Mouse (Mus musculus) stomach, embryonic 15.5 days (tissue): ENCODE results near the gene Calml3. TPM values are rescaled to one million over a fixed set of nuclear protein-coding genes. Genes with fewer than 3 reads are reported as not detected.
"Not testable (repeated sequence)": the region's sequence is repeated elsewhere in the genome, so short reads cannot be mapped to it uniquely, and the experiment has no call there.

Experiments used
- ATAC-seq: fragments of 200-750 bp; cut with Nextera tagmentation; 2 replicates; pipeline ENCODE4 v1.8.0; 2017; ENCODE audit warnings: low read depth, moderate number of reproducible peaks, moderate TSS enrichment; ENCODE audit not compliant: insufficient read depth, low FRiP score
- H3K27ac ChIP-seq: fragments of 300-500 bp; sonication (generic); 2 replicates; pipeline ENCODE4 v1.5.1; 2015; ENCODE audit warnings: mild to moderate bottlenecking, inconsistent platforms
- H3K27me3 ChIP-seq: fragments of 300-500 bp; sonication (generic); replicated peaks from 2 replicates; pipeline ENCODE4 v1.6.1; 2015; ENCODE audit warnings: inconsistent platforms
- H3K36me3 ChIP-seq: fragments of 300-500 bp; sonication (generic); 2 replicates; pipeline ENCODE4 v1.6.1; 2015; ENCODE audit warnings: inconsistent platforms
- H3K4me1 ChIP-seq: fragments of 300-500 bp; sonication (generic); 2 replicates; pipeline ENCODE4 v1.6.1; 2015; ENCODE audit warnings: inconsistent platforms
- H3K4me2 ChIP-seq: fragments of 300-500 bp; sonication (generic); 2 replicates; pipeline ENCODE4 v1.6.1; 2015; ENCODE audit warnings: mild to moderate bottlenecking, inconsistent platforms
- H3K4me3 ChIP-seq: fragments of 300-500 bp; sonication (generic); replicated peaks from 2 replicates; pipeline ENCODE4 v1.5.1; 2015; ENCODE audit warnings: inconsistent platforms
- H3K9ac ChIP-seq: fragments of 300-500 bp; sonication (generic); 2 replicates; pipeline ENCODE4 v1.6.1; 2015; ENCODE audit warnings: inconsistent platforms
- H3K9me3 ChIP-seq: fragments of 300-500 bp; sonication (generic); 2 replicates; pipeline ENCODE4 v1.6.1; 2016; ENCODE audit warnings: inconsistent platforms
- WGBS: fragments of 180-500 bp; shearing (Covaris S2); methylation state at CpG from one replicate; pipeline ENCODE4 v1.1.7; 2015; 5-methylcytosine and 5-hydroxymethylcytosine counted together
- polyA plus RNA-seq: library from polyadenylated mRNA; unstranded; fragments of >200 nt; fragmentation: Nextera tagmentation; extraction: Ambion mirVana; gene quantifications from 2 replicates; pipeline ENCODE4 v1.2.1, GENCODE M21; 2015

Calml3 gene
- 3.8 and 10.9 TPM in 2 replicates for polyA plus RNA-seq

DNA sequence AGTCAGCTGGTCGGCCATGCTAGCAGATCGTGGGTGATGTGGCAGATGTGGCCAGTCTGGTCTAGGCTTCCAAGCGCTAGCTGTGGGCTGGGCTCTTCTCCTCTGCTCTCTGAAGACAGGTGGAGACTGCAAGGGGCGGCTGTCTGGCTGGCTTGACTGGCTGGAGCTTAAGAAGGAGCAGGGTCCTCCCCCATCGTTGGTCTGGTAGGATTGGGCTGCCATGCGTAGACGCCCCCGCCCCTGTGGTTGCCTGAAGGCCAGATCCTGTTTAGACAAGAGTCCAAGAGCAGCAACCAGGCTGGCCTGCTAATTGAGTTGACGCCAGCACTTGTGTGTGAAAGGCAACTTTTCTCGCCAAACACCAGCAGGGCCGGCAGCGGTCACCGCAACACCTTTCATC is at the start of gene Calml3:
Gene Calml3, minus strand, starts transcription at position 131 of the 400 bp plus-strand sequence.
- Histone ChIP-seq H3K4me3 (no peak within 1 kb of the TSS), H3K9me3 (no peaks in the 10 kb centered on the region), H3K36me3 (no peaks in the 10 kb centered on the region), H3K27me3 (no peaks in the 10 kb centered on the region), H3K27ac (no peak within 1 kb of the TSS), H3K4me1 (no peaks in the 10 kb centered on the region), H3K9ac (no peak within 1 kb of the TSS), H3K4me2 (no peak within 1 kb of the TSS)
- ATAC-seq, result no peak
- 80% methylated on average over 13 of the region's 13 CpGs for WGBS

DNA sequence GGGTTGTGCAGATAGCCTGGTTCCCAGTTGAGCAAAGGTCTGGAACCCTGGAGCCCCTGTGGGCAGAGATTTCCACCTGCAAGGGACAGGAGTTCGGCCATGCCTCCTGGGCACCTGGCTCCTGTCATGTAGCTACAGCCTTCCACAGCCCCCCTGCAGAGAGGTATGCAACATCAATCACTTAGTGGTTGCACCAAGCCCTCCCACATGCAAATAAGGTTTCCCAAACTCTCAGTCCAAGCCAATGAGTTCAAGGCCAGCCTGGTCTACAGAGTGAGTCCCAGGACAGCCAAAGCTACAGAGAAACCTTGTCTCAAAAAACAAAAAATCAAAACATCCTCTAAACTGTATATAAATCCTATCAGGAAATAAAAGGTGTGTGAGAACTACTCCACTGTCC is 46.2 kb upstream of the Calml3 start:
- ATAC-seq, result no peak
- no peak overlapping the region for H3K4me3 ChIP-seq
- no peaks in the 10 kb centered on the region for H3K27me3 ChIP-seq
- H3K9me3 ChIP-seq, result no peaks in the 10 kb centered on the region
- H3K4me2 ChIP-seq, result no peak overlapping the region
- no peaks in the 10 kb centered on the region for H3K36me3 ChIP-seq
- 74% methylated on average over 1 of the region's 1 CpGs for WGBS
- no peaks in the 10 kb centered on the region for H3K4me1 ChIP-seq
- H3K9ac ChIP-seq, result no peak overlapping the region
- H3K27ac ChIP-seq, result no peak overlapping the region

DNA sequence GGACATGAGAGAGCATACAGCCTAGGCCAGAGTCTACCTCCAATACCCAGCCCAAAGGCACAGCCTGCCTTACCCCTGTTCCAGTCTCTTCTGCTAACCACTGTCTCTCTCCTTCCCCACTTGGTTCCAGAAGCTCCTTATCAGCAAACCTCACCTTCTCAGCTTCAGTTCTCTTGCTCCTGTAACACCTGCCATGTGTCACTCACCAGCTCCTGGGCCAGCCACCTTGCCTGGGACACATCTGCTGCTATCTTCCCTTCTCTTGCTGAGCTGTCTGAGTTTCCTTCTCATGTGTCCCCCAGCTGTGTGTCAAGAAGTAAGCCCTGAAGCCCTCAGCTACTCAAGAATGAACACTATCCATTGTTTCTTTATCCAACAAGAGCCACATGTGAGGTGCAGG is 36.5 kb upstream of the Calml3 start:
- not testable (repeated sequence) for H3K9ac ChIP-seq, H3K4me1 ChIP-seq, ATAC-seq, H3K9me3 ChIP-seq, H3K36me3 ChIP-seq, H3K27ac ChIP-seq, H3K27me3 ChIP-seq, H3K4me2 ChIP-seq, H3K4me3 ChIP-seq

DNA sequence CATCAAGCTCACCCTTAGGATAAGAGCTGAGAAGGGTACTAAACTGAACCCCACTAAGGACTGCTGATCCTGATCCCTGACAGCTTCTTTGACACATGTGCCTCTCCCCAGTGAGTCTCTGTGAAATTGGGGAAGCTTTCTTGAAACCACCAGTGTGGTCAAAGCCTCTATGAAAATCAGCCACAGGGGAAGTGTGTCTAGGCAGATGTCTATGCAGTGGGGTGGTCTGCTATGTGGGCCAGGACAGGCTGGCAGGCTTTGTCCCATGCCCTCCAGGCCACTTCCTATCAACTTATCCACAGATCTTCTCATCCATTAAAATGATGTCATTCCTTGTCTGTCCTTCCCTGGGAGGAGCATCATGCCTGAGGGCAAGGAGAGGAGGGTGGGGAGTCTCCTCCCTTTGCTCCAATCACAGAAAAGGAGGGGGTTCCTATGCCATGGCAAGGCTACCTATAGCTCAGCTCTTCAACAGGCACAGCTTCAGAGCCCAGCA is 33.2 kb upstream of the Calml3 start, which contains the start of gene Calm4:
Gene Calm4, plus strand, starts transcription at position 446 of the 496 bp plus-strand sequence.
- H3K36me3 ChIP-seq, H3K27me3 ChIP-seq, H3K27ac ChIP-seq, H3K4me1 ChIP-seq, H3K4me2 ChIP-seq, H3K9me3 ChIP-seq, ATAC-seq, H3K9ac ChIP-seq, H3K4me3 ChIP-seq: not testable (repeated sequence)

DNA sequence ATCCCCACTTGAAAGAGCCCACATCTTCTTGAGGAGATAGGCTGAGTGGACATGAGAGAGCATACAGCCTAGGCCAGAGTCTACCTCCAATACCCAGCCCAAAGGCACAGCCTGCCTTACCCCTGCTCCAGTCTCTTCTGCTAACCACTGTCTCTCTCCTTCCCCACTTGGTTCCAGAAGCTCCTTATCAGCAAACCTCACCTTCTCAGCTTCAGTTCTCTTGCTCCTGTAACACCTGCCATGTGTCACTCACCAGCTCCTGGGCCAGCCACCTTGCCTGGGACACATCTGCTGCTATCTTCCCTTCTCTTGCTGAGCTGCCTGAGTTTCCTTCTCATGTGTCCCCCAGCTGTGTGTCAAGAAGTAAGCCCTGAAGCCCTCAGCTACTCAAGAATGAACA is 29.5 kb upstream of the Calml3 start:
- not testable (repeated sequence) for ATAC-seq, H3K9me3 ChIP-seq, H3K9ac ChIP-seq, H3K4me2 ChIP-seq, H3K4me1 ChIP-seq, H3K4me3 ChIP-seq, H3K27me3 ChIP-seq, H3K36me3 ChIP-seq, H3K27ac ChIP-seq

DNA sequence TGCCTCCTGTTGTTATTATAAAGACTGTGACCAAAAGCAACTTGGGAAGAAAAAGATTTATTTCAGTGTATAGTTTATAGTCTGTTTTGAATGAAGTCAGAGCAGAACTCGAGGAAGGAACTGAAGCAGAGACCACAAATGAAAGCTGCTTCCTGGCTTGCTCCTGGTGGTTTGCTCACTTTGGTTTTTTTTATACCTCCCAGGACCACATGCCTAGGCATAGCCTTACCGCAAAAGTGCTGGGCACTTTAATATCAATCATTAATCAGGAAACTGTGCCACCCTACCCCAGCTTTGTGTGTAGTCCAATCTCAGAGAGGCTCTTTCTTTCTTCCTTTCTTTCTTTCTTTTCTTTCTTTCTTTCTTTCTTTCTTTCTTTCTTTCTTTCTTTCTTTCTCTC is 28.3 kb upstream of the Calml3 start:
- ATAC-seq, result no peak
- Histone ChIP-seq H3K9me3 (no peaks in the 10 kb centered on the region), H3K4me3 (no peak overlapping the region), H3K4me2 (no peak overlapping the region), H3K36me3 (no peaks in the 10 kb centered on the region), H3K27me3 (no peaks in the 10 kb centered on the region), H3K4me1 (no peaks in the 10 kb centered on the region), H3K27ac (peak overlapping the region; percentile 59), H3K9ac (no peak overlapping the region)
- WGBS, result 35% methylated on average over 2 of the region's 2 CpGs

DNA sequence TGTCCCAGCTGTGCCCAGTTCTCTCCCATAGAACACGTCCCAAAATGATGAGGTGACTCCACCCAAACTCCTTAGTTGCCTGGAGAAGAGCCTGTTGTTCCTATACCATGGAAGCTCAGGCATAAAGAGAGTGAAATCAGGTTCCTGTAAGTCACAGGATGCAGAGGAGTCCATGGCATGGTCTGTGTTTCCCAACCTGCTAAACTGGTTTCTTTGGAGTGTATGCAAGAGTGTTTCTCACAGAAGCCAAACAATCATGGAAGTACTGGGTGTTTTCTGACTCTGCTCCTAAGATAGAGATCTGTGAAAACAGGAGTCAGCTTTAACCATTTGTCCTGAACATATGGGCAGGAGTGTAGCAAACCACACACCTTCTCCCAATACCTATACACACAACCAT is 27.9 kb upstream of the Calml3 start:
- H3K9me3 ChIP-seq, result no peaks in the 10 kb centered on the region
- H3K4me1 ChIP-seq, result no peaks in the 10 kb centered on the region
- 46% methylated on average over 1 of the region's 1 CpGs for WGBS
- H3K36me3 ChIP-seq, result no peaks in the 10 kb centered on the region
- peak; percentile 58; the same call in 1 of the 2 replicates for ATAC-seq
- no peaks in the 10 kb centered on the region for H3K27me3 ChIP-seq
- H3K9ac ChIP-seq, result no peak overlapping the region
- H3K4me2 ChIP-seq, result no peak overlapping the region
- peak overlapping the region; percentile 59 for H3K27ac ChIP-seq
- no peak overlapping the region for H3K4me3 ChIP-seq

DNA sequence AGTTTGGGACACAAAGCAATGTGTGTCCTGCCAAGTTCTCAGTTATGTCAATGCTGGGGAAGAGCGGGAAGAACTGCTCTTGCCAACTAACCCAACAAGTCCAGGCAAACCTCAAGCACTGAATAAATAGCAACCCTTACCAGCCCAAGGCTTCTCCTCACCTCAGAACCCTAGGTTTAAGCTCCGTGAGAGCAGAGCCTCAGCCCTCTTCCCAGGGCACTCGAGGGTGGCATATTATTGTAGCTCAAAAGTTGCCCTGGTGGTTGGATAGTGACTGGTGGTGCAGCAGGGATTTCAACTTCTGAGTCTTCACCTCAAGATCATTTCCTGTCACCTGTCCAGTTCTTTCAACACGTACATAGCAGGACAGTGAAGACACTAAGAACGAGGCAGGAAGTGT is 27.4 kb upstream of the Calml3 start:
- H3K4me3 ChIP-seq, result no peak overlapping the region
- no peaks in the 10 kb centered on the region for H3K9me3 ChIP-seq
- H3K27me3 ChIP-seq, result no peaks in the 10 kb centered on the region
- no peak for ATAC-seq
- H3K36me3 ChIP-seq, result no peaks in the 10 kb centered on the region
- H3K4me2 ChIP-seq, result no peak overlapping the region
- H3K27ac ChIP-seq, result peak overlapping the region; percentile 48; the same call in 1 of the 2 replicates
- no peaks in the 10 kb centered on the region for H3K4me1 ChIP-seq
- H3K9ac ChIP-seq, result no peak overlapping the region
- WGBS, result 67% methylated on average over 5 of the region's 5 CpGs

DNA sequence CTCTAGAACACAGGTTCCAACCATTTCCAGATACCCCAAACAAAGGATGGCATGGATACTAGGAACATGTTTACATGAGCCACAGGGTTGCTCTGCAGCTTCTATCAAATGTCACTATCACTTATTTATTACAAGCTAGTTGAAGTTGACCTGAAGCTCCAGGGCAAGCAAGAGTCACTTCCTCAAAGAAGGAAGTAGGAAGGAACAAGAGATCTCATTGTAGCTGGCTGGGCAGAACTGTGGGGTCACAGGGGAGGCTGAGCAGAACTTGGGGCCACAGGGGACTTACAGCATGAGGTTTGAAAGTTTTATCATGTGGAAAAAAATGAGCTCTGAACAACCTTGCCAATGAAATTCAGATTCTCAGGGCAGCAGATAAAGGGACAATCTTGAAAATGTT is 21.6 kb upstream of the Calml3 start:
- no peak overlapping the region for H3K9ac ChIP-seq
- H3K4me1 ChIP-seq, result no peaks in the 10 kb centered on the region
- ATAC-seq, result no peak
- H3K36me3 ChIP-seq, result no peaks in the 10 kb centered on the region
- H3K9me3 ChIP-seq, result no peaks in the 10 kb centered on the region
- H3K4me2 ChIP-seq, result no peak overlapping the region
- no peak overlapping the region for H3K4me3 ChIP-seq
- H3K27ac ChIP-seq, result no peak overlapping the region
- no peaks in the 10 kb centered on the region for H3K27me3 ChIP-seq

DNA sequence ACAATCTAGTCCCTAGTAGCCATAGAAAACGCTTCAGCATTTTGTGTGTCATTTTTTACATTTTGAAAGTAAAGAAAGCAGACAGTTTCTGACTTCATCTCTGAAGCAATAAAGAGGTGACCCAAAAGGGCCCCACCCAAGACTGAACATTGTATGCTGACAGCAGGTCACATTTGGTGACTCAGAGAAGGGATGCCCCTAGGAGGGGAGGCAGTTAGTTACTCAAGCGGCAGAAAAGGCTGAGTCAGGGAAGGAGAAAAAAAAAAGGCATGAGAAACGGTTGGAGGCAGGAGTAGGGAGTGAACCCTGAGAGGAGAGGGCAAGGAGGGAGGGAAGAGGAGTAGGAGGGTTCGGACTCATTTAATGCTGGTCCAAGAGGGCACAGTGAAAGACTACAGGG is 18.0 kb upstream of the Calml3 start:
- H3K27me3 ChIP-seq, result no peaks in the 10 kb centered on the region
- H3K4me1 ChIP-seq, result no peaks in the 10 kb centered on the region
- no peaks in the 10 kb centered on the region for H3K9me3 ChIP-seq
- no peak overlapping the region for H3K9ac ChIP-seq
- WGBS, result 57% methylated on average over 4 of the region's 4 CpGs
- no peak overlapping the region for H3K27ac ChIP-seq
- H3K36me3 ChIP-seq, result no peaks in the 10 kb centered on the region
- H3K4me2 ChIP-seq, result no peak overlapping the region
- H3K4me3 ChIP-seq, result no peak overlapping the region
- ATAC-seq, result no peak

DNA sequence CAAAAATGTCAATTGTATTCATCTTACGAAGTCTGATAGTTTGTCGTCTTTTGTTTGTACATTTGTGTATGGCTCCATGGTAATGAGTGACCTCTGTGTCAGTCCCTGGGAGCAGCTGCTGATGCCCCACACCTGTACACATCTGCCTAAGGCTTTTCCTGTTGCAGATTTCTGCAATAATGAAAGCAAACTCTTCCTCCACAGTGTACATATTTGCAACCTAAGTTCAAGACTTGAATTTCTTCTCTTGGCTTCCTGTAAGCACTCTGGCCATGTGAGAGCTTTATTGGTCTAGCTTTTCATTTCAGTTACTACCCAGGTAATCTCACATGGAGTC is 14.6 kb upstream of the Calml3 start:
- Histone ChIP-seq H3K27me3 (no peaks in the 10 kb centered on the region), H3K27ac (no peak overlapping the region), H3K9me3 (no peaks in the 10 kb centered on the region), H3K9ac (no peak overlapping the region), H3K4me1 (no peaks in the 10 kb centered on the region), H3K4me2 (no peak overlapping the region), H3K4me3 (no peak overlapping the region), H3K36me3 (no peaks in the 10 kb centered on the region)
- WGBS, result 58% methylated on average over 2 of the region's 2 CpGs
- ATAC-seq, result no peak

DNA sequence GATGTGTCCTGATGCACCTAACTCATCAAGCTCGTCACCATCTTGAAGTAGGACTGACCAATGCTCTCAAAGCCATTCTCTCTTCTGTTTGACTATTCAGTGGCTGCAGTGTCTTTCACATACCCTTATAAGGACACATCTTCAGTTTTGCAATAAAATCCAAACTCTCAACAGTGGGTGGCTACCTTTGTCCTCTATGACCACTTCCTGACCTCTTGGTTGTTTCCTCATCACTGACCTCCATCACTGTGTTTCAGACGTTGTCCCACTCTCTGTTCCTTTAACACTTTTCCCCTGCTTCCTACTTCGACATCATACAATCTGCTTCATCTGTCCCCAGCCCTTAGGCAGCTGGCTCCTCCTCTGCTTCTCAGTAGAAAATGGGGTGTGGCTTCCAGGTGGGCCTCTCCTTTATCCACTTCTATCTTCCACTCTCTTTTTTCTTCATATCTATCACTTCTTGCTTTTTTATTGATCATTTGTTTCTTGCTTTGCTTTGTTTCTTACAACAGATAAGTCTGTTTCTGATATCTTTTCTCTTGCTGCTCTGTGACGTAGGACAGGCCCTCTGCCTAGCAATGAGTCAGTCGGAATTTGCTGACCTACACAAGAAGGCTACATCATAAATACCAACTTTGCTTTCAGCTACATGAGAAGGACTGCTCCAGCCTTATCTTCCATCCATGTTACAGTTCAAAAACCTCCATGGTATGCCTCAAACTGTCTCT is 14.1 kb upstream of the Calml3 start:
- Histone ChIP-seq H3K4me2 (no peak overlapping the region), H3K27me3 (no peaks in the 10 kb centered on the region), H3K4me3 (no peak overlapping the region), H3K9ac (no peak overlapping the region), H3K27ac (no peak overlapping the region), H3K36me3 (no peaks in the 10 kb centered on the region), H3K9me3 (no peaks in the 10 kb centered on the region), H3K4me1 (no peaks in the 10 kb centered on the region)
- 57% methylated on average over 5 of the region's 5 CpGs for WGBS
- ATAC-seq, result no peak
